Mouse (Mus musculus): ENCODE results near the gene Brsk1.

Gene Brsk1

DNA sequence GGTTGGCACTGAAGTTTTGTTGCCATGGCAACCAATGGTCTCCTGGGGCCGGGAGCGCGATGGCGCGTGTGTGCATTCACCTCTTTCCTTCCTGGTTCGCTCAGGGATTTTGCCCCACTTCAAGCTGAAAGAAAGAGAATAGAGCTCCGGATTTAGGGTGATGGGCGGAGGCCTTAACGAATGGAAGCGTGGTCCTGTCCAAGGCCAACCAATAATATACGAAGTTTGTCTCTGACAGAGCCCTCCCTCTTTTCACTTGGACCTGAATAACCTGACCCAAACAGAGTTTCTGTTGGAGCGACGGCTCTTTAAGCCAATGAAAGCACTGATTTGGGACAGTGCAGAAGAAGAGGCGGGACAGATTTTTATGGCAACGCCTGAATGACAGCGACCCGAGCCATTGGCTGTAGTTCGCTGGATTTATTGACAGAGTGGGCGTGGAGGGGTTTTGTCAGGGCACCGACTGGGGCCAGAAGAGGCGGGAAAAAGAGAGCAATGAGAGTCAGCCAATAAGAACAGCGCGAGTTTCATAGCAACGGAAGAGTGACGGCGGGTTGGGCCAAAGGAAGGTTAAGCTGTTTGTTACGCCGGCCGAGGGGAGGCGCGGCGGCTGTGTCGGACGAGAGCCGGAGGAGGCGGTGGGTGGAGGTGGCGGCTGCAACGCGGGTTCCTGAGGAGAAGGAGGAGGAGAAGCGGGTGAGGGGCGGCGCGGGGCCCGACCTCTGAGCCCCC is 49.3 kb downstream of the Brsk1 start, which contains the start of gene Kmt5c:
Gene Kmt5c (plus strand): TSS at position 572 of the 732 bp plus-strand sequence.
- DNase-seq (ENCODE audit: low read depth): peak; percentile 99

DNA sequence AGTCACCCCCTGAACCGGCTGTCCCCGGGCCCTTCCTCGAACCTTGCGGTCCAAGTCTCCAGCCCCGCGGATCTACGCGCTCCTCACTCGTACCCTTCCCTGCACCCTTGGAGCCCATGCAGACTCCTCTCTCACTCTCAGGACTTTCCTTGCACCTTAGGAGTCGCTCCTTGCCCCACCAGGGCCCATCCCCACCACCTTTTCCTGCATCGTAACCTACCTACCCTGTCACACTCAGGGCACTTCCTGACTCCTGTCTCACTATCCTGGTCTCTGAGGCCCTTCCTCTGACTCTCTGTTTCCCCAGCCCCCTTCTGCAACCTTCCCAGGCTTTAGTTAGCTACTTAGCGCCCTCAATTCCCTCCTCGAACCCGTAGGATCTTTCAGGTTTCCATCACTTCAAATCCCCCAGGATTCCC is 49.9 kb downstream of the Brsk1 start:
- DNase-seq (ENCODE audit: low read depth): no peak

DNA sequence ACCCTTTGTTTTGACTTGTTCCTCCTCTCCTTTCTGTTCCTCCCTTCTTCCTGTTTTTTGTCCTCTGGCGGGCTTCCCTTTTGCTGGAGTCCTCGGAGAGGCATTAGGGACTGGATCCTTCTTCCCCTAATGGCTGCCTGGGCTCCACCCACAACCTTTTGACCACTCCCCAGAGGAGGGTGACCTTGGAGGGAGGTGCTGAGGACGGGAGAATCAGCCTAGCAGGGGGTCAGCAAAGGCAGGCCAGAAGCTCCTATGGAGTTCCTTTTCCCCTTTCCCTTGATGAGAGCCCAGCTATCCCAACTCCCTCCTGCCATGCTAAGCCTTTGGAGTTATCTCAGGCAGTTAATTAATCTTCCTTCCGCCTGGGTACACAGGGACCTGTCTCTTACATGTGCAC is 50.7 kb downstream of the Brsk1 start:
- no peak for DNase-seq (ENCODE audit: low read depth)

DNA sequence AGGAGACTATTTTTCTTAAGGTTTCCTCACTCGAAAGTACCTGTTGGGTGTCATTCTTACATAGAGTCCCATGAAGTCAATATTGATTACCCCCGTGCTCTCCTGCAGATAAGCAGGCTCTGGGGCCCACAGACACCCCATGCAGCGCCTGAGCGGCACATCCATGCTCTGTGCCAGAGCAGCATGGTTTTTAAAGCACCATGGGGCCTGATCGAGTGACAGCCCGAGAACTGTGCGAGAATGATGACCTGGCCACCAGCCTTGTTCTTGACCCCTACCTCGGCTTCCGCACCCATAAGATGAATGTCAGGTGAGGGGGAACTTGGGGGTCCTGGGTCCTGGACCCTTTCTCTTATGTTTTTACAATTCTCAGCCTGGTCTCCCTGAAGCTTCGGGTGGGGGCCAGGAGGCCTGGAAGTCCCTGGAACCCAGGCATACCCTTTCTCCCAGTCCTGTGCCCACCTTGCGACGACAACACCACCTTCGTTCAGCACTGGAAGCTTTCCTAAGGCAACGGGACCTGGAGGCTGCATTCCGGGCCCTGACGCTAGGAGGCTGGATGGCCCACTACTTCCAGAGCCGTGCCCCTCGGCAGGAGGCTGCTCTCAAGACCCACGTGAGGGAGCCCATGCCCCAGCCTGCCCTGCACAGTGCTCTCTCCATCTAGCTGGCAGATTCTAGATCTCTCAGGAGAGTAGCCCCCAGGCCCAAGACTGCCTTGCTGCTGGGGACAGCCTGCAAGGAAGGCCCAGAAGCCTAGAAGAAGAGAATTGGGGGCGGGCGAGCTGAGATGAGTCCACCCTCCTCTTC is 51.5 kb downstream of the Brsk1 start:
- no peak for DNase-seq (ENCODE audit: low read depth)

GRCm38 (mm10) chr7:4742482-4742819 is 52.0 kb downstream of the Brsk1 start:
- DNase-seq (ENCODE audit: low read depth): no peak

GRCm38 (mm10) chr7:4743354-4743753 is 53.0 kb downstream of the Brsk1 start:
- DNase-seq (ENCODE audit: low read depth): peak; percentile 81

DNA sequence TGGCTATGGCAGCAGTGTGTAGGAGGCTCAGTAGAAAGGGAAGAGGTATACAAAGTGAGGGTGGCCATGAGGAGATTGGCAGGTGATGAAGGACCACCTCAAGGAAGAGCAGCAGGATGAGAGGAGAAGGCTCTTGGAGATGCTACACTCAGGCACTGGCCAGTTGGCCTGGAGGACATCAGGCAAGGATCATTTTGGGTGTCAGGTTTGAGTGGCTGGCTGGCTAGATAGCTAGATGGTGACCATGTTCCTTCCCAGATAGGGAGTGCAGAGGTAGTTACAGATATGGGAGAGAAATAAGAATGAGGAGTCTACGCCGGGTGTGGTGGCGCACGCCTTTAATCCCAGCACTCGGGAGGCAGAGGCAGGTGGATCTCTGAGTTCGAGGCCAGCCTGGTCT is 54.5 kb downstream of the Brsk1 start:
- no peak for DNase-seq (ENCODE audit: low read depth)

DNA sequence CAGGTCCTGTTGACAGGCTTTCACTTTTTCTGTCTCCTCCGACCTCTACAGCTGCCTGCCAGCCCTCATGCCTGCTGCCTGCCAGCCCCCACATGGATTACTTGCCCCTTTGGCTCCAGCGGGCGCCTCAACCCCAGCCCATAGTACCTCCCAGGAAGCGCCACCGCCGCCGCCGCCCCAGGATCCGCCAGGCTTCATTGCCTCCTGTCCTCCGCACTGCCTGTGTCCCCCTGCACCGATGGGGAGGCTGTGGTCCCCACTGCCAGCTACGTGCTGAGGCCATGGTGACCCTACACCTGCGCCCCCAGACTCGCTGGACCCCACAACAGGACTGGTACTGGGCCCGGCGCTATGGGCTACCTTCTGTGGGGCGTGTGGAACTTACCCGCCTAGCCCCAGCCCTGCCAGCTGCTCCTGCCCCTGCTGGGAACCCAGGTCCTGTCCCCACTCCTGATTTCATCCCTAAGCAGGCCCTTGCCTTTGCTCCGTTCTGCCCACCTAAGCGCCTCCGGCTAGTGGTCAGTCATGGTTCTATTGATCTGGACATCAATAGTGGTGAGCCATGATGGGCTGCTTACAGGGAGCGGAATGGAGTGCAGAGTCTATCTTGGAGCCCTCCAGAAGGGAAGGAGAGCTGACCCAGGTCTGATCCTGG is 56.0 kb downstream of the Brsk1 start:
- DNase-seq (ENCODE audit: low read depth): no peak

DNA sequence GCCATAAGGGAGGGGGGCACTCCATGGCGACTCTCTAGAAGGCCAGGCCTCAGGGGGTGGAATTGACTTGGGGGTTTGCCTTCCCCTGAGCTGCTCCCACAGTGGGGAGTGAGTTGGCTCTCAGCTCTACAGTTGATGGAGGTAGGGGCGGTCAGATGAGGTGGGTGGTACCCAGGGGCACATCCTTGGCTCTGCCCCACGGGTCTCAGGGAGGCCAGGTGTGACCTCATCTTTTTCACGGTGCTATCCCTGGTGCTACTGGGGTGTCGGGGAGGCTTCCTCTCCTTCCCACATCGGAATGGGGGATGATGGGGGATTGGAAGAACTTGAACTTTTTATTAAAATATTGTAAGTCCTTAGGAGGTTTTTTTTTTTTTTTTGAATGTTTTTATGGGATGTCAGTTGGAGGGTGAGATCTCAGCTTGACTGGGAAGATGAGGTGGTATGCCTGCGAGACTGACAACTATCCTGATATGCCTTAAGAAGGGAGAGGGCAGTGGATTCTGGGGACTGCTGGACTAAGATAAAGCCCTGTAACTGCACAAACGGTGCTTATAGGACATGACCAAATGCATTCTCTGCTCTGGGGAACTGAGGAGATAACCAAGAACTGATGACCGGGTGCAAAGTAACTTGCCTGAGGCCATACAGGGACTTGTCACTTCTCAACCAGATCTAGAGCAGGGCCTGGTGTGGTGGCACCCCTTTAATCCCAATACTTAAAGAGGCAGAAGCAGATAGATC is 56.9 kb downstream of the Brsk1 start:
- no peak for DNase-seq (ENCODE audit: low read depth)

DNA sequence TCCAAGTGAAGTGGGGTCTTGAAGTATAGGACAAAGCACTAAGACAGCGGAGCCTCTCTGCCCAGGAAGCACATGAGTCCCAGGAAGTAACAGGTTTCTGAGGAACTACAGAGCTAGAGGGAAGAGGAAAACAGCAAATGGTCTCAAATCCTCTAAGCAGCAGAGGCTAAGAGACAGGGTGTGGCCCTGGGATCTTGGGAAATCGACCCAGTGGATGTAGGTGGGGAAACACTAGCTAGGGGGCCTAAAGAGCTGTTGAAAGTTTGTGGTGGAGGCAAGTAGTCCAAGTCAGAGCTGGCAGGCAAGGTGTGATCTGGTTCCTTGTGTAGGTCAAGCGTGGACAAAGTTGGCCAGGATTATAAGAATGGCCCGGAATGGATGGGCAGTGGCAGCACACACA is 57.9 kb downstream of the Brsk1 start:
- DNase-seq (ENCODE audit: low read depth): no peak

DNA sequence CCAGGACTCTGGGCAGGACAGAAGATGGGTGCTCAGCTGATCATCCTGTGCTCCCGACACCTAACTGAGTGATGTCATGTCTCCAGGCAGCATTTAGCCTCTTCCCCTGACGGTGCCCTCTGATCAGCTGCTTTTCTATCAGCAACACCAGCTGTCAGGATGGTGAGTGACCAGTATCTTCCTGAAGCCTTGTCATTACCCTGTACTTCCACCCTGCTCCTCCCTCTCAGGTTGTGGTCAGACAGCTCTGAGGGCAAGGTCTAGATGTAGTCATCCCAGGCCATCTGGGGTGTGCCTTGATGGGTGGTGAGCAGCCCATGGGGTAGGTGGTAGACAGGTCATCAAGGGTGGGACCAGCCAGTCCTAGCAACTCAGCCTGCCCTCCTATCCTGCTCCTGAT is 58.8 kb downstream of the Brsk1 start:
- no peak for DNase-seq (ENCODE audit: low read depth)

DNA sequence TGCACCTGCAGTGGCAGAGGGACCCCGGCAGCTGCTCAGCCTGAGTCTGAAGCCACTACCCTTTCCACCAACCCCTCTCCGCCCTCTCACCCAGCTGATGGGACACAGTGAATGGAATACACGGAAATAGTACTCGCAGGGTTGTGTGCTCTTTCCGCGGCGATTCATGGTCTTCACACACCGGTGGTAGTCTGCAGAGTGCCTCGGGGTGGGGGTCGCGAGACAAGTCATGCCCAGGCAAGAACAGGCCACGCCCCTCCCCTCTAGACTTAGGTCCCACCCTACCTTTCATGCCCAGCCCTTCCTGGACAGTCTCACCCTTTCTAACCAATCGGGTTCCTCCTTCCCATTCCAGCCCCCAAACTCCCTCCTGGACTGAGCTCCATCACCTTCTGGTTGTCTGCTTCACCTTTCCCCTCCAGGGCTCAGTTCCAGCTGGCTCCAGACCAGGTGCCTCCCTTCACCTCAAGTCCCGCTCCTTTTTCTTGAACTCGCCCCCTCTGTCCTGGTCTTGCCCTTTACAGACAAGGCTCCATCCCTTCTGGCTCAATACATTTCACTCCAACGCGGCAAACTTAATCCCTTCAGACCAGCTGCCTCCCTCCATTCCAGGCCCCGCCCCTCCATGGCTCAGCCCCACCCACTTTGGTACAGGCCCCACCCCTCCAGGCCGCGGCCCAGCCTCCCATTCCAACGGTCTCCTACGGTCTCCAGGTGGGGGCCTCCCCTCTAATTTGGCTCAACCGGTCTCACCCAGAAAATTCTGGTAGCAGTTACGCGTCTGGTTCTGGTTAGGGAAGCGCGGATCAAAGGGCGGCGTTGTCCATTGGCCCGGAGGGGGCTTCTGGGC is 61.8 kb downstream of the Brsk1 start:
- no peak for DNase-seq (ENCODE audit: low read depth)

DNA sequence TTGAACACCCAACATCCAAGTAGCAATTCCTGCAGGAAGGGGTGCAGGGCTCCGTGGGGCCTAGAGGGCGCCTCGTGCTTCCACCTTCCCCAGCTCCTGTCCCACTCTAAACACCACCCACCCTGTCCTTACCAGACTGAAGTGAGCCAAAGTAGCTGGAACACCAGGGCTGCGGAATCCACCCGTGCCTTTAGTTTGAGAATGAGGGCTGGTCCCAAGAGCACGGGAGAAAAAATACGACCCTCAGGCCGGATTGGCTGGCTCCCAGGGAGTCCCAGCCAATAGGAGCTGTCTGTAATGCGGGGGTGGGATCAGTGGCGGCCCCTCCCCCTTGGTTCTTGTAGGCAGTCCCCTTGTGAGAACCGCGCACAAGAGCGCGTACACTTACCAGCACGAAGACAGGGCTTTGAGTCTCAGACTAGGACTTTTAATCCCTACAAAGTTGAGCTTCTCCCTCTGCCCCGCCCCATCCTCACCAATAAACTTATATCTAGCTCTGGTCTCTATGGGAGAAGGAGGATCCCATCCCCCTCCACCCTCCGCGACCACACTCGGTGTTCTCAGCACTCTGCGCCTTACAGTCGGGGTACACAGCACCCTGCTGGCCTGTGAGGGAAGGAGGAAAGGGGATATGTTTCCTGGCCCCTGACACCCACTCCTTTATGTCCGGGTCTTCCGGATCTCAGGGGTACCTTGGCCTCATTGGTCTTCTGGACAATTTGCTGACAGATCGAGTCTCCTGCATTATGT is 62.6 kb downstream of the Brsk1 start, which contains the start of gene Cox6b2:
Gene Cox6b2 (minus strand): TSS at position 274 of the 750 bp plus-strand sequence.
- DNase-seq (ENCODE audit: low read depth): peak; percentile 93

DNA sequence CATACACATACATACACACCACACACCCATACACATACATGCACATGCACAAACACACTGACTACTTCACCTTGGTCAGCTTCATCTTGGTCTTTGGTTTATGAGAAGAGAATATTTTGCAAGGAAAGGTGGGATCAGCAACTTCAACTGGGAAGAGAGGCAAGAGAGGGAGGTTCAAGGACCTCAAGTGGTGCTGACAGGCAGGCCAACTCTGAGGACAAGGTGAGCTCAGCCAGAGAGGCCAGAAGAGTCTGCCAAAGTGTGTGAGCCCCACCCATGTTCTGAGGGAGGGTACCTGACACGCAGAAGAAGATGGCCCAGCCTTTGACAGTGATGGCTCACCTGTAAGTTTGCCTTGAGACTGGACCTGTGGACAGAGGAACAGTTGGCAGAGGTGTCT is 69.3 kb downstream of the Brsk1 start:
- DNase-seq (ENCODE audit: low read depth): no peak

DNA sequence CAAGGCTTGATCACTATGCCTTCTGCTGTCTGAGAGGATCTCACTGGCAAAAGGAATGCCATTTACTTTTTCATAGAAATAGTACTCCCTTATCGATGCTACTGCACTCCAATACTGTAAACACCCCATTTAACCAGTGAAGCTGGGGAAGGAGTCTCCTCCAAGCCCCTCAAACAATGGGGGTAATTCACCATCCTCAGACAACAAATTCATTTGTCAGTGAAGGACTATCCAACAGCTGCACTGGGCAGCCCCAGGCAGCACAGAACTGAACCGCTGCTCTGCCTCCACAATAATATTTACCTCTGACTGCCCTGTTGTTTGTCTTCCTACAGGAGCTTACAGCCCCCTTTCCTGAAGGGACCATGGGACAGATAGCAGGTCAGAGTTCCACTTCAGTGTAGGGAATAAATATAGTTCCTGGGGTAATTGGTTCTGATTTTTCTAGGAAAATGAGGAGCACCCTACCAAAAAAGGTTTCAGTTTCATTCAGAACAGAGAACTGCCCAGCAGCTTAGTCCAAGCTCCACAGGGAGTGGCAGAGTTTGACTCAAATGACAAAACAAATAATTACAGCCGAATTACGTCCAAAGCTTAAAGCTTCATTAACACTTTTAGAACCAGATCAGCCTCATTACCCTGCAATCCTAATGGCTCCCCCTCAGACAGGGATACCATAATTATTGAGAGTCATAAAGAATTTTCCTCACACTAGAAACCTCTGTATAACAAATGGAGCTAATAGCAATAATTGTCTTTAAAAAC is 74.7 kb downstream of the Brsk1 start:
- no peak for DNase-seq (ENCODE audit: low read depth)
